Mouse (Mus musculus) hindbrain, postnatal 0 days (tissue): ENCODE measurements around the gene Spint4. TPM values are rescaled to one million over a fixed set of nuclear protein-coding genes. Genes with fewer than 3 reads are reported as not detected.

Source experiments
- ATAC-seq: fragments of 200-750 bp; cut with Nextera tagmentation; 2 replicates; pipeline ENCODE4 v1.8.0; 2017; ENCODE audit warnings: mild to moderate bottlenecking, moderate TSS enrichment, moderate library complexity
- DNase-seq: peaks from one replicate; pipeline ENCODE4 v3.0.0-alpha.2; 2015; ENCODE audit warnings: low spot score
- H3K27ac ChIP-seq: fragments of 300-500 bp; sonication (generic); 2 replicates; pipeline ENCODE4 v1.5.1; 2014; ENCODE audit warnings: mild to moderate bottlenecking
- H3K27me3 ChIP-seq: fragments of 300-500 bp; sonication (generic); 2 replicates; pipeline ENCODE4 v1.6.1; 2014; ENCODE audit warnings: low read length, mixed read lengths; ENCODE audit not compliant: insufficient read depth
- H3K36me3 ChIP-seq: fragments of 300-500 bp; sonication (generic); 2 replicates; pipeline ENCODE4 v1.6.1; 2014; ENCODE audit warnings: low read length, mixed read lengths; ENCODE audit not compliant: insufficient read depth
- H3K4me1 ChIP-seq: fragments of 300-500 bp; sonication (generic); 2 replicates; pipeline ENCODE4 v1.6.1; 2014; ENCODE audit warnings: antibody characterized with exemption, low read length, mixed read lengths; ENCODE audit not compliant: insufficient read depth
- H3K4me2 ChIP-seq: fragments of 300-500 bp; sonication (generic); 2 replicates; pipeline ENCODE4 v1.6.1; 2014; ENCODE audit warnings: low read depth, mild to moderate bottlenecking, low read length, moderate library complexity, mixed read lengths
- H3K4me3 ChIP-seq: fragments of 300-500 bp; sonication (generic); 2 replicates; pipeline ENCODE4 v1.5.1; 2014; ENCODE audit warnings: low read length
- H3K9ac ChIP-seq: fragments of 300-500 bp; sonication (generic); replicated peaks from 2 replicates; pipeline ENCODE4 v1.6.1; 2014; ENCODE audit warnings: mild to moderate bottlenecking, low read length, moderate library complexity, mixed read lengths
- H3K9me3 ChIP-seq: fragments of 300-500 bp; sonication (generic); 2 replicates; pipeline ENCODE4 v1.6.1; 2016; ENCODE audit warnings: low read length, mixed read lengths
- CTCF ChIP-seq: IDR thresholded peaks from 2 replicates; pipeline ENCODE4 v1.5.1; 2016; ENCODE audit warnings: antibody characterized with exemption, control low read depth, low read depth
- WGBS: fragments of 180-500 bp; shearing (Covaris S2); extraction: QIAGEN DNeasy Blood & Tissue Kit; methylation state at CpG from one replicate; pipeline ENCODE4 v1.1.7; 2014; 5-methylcytosine and 5-hydroxymethylcytosine counted together
- polyA plus RNA-seq: library from polyadenylated mRNA; unstranded; fragments of >200 nt; fragmentation: Nextera tagmentation; extraction: Ambion mirVana; gene quantifications from 2 replicates; pipeline ENCODE4 v1.2.1, GENCODE M21; 2015
- total RNA-seq: library from RNA; depleted of rRNA; stranded (reverse); fragments of >200 nt; gene quantifications from 2 replicates; pipeline ENCODE4 v1.2.3, GENCODE M21; 2014

The Spint4 gene
- total and polyA plus RNA-seq, 2 experiments from 2014 or later = not detected

DNA sequence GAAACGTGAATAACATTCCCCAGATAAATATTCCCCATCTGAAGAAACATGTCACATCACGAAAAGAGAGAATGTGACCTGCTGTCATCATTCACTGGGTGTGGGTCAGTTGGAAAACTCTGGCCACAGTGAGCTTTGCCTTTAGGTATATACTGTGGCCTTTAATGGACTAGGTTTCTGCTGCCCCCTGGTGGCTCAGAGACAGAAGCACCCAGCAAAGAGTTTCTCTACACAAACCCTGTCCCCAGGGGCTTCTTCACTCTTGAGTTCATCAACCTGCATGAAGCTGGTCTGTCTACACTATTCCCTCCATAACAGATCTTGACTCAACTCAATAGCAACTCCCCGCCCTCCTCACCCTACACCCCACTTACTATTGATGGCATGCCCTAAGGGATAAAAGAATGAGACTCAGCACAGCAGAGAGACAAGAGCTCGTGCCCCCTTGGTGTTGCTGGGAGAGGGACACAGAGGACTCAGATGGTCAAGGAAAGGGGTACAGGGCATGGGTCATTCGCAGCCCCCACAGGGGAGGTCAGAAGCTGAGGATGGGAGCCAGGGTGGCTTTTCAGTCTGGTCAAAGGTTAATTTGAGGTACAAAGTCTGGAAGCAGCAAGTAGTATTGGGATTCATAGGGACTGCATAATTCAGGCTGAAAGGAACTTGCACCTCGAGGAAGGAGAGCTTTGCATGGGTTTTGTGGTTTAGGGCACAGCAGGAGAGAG lies 27.8 kb downstream of the Spint4 start:
- no peak overlapping the region for H3K4me2 ChIP-seq
- no peak overlapping the region for H3K27ac ChIP-seq
- TF ChIP-seq CTCF = peak; percentile 91
- no peaks in the 10 kb centered on the region for H3K9me3 ChIP-seq
- no peak overlapping the region for H3K9ac ChIP-seq
- H3K36me3 ChIP-seq = no peaks in the 10 kb centered on the region
- WGBS = 23% methylated on average over 6 of the region's 6 CpGs
- no peaks in the 10 kb centered on the region for H3K27me3 ChIP-seq
- no peak overlapping the region for H3K4me3 ChIP-seq
- no peaks in the 10 kb centered on the region for H3K4me1 ChIP-seq
- peak; percentile 89 for DNase-seq
- ATAC-seq = peak; percentile 64; the same call in 1 of the 2 replicates

DNA sequence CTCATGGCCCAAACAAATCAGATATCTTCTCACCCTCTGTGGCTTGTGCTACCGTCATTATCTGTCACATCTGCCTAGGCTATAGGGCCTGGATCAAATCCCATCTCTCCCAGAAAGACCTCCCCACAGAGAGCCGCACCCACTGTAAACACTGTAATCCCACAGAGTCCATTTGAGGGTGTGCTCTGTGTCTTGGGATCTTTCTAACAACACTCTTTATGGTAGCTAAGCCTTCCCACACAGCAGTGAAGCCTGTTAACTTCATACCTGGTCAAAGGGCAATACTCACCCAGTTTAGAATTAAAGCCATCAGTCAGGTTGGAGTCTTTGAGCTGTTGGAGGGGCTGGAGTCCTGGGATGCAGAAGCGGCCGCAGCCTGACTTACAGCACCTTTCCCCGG lies 33.4 kb downstream of the Spint4 start:
- no peaks in the 10 kb centered on the region for H3K36me3 ChIP-seq
- DNase-seq (no peak), ATAC-seq (no peak)
- no peak overlapping the region for H3K9ac ChIP-seq
- H3K4me1 ChIP-seq = no peaks in the 10 kb centered on the region
- no peak overlapping the region for H3K27ac ChIP-seq
- TF ChIP-seq CTCF = no peak
- H3K27me3 ChIP-seq = no peaks in the 10 kb centered on the region
- no peaks in the 10 kb centered on the region for H3K9me3 ChIP-seq
- WGBS = 73% methylated on average over 5 of the region's 5 CpGs
- no peak overlapping the region for H3K4me3 ChIP-seq
- no peak overlapping the region for H3K4me2 ChIP-seq

- no peak overlapping the region for H3K27ac ChIP-seq
- H3K9ac ChIP-seq = no peak overlapping the region
- H3K4me2 ChIP-seq = no peak overlapping the region
- TF ChIP-seq CTCF = no peak
- 93% methylated on average over 2 of the region's 2 CpGs for WGBS
- no peaks in the 10 kb centered on the region for H3K27me3 ChIP-seq
- no peaks in the 10 kb centered on the region for H3K36me3 ChIP-seq
- no peak overlapping the region for H3K4me3 ChIP-seq
- no peak for ATAC-seq
- H3K4me1 ChIP-seq = no peaks in the 10 kb centered on the region
- H3K9me3 ChIP-seq = no peaks in the 10 kb centered on the region
- DNase-seq = no peak
Measured at GRCm38 (mm10) chr2:164733259-164733658, 35.0 kb downstream of the Spint4 start.

- WGBS = 89% methylated on average over 5 of the region's 5 CpGs
Measured at GRCm38 (mm10) chr2:164734839-164735238, 36.5 kb downstream of the Spint4 start.

GRCm38 (mm10) chr2:164735446-164735845 lies 37.1 kb downstream of the Spint4 start:
- ATAC-seq (no peak), DNase-seq (no peak)
- no peaks in the 10 kb centered on the region for H3K27me3 ChIP-seq
- no peak overlapping the region for H3K9ac ChIP-seq
- H3K9me3 ChIP-seq = no peaks in the 10 kb centered on the region
- H3K36me3 ChIP-seq = no peaks in the 10 kb centered on the region
- TF ChIP-seq CTCF = no peak
- 89% methylated on average over 5 of the region's 5 CpGs for WGBS
- H3K4me1 ChIP-seq = no peaks in the 10 kb centered on the region
- no peak overlapping the region for H3K4me3 ChIP-seq
- H3K4me2 ChIP-seq = no peak overlapping the region
- no peak overlapping the region for H3K27ac ChIP-seq

More at GRCm38 (mm10) chr2:164734839-164735238, 36.5 kb downstream of the Spint4 start:
- DNase-seq (no peak), ATAC-seq (no peak)
- no peaks in the 10 kb centered on the region for H3K27me3 ChIP-seq
- no peaks in the 10 kb centered on the region for H3K4me1 ChIP-seq
- TF ChIP-seq CTCF = no peak
- H3K36me3 ChIP-seq = no peaks in the 10 kb centered on the region
- H3K9ac ChIP-seq = no peak overlapping the region
- no peak overlapping the region for H3K4me2 ChIP-seq
- H3K27ac ChIP-seq = no peak overlapping the region
- no peaks in the 10 kb centered on the region for H3K9me3 ChIP-seq
- no peak overlapping the region for H3K4me3 ChIP-seq

GRCm38 (mm10) chr2:164737377-164738090 lies 39.2 kb downstream of the Spint4 start:
- Histone ChIP-seq H3K9me3 (no peaks in the 10 kb centered on the region), H3K4me3 (no peak overlapping the region), H3K36me3 (no peaks in the 10 kb centered on the region), H3K4me1 (no peaks in the 10 kb centered on the region), H3K27me3 (no peaks in the 10 kb centered on the region), H3K4me2 (no peak overlapping the region), H3K9ac (no peak overlapping the region), H3K27ac (no peak overlapping the region)
- ATAC-seq (no peak), DNase-seq (no peak)
- no peak for TF ChIP-seq CTCF
- 80% methylated on average over 3 of the region's 3 CpGs for WGBS

DNA sequence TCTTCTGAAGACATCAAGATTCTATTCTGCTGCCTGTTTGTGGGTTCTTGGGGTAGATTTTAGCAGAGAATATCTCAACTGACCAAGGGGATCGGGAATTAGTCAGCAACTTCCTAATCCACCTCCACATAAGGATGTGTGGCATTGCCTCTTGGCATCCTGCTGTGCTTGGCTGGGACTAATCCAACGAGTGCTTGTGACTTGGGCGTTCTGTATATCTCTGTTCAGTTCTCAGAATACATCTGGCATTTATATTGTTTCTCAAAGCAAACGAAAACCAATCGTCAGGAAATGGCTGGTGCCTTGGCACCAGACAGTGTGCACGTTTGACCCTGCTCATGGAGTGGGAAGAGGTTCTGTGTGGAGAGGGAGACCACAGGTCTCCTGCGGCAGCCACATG lies 41.6 kb downstream of the Spint4 start:
- H3K4me3 ChIP-seq = no peak overlapping the region
- H3K27ac ChIP-seq = no peak overlapping the region
- TF ChIP-seq CTCF = no peak
- no peak overlapping the region for H3K9ac ChIP-seq
- H3K4me1 ChIP-seq = no peaks in the 10 kb centered on the region
- no peaks in the 10 kb centered on the region for H3K27me3 ChIP-seq
- 63% methylated on average over 7 of the region's 7 CpGs for WGBS
- H3K4me2 ChIP-seq = no peak overlapping the region
- ATAC-seq (no peak), DNase-seq (no peak)
- H3K36me3 ChIP-seq = no peaks in the 10 kb centered on the region
- H3K9me3 ChIP-seq = no peaks in the 10 kb centered on the region
